Comparison of ENCODE assay signal across 12 mouse cellular contexts in genomic region chr12:12972756-12973435, GRCm38 (mm10). TPM values are rescaled to one million over a fixed set of nuclear protein-coding genes. Genes with fewer than 3 reads are reported as not detected.
A peak's percentile ranks its signal among the peaks of the same experiment; 100 is the strongest.
DNase-seq lines count a peak whose midpoint lies in the region; ATAC-seq and TF ChIP-seq lines count a peak whose summit lies in the region.
"Had no signal": no experiment of that assay in that cellular context is flagged by ENCODE, and none has a peak within 500 bp of the region (broad histone marks: within the 10 kb centered on the region; RNA-seq: fewer than 3 reads in every experiment).

No protein-coding gene starts in this region.

- peak overlapping the region; percentile 51; the same call in 1 of the 2 replicates for H3K27ac ChIP-seq in intestine, embryonic 14.5 days (ENCODE audit: low read depth)
- H3K27ac ChIP-seq in intestine, postnatal 0 days (ENCODE audit: low read depth, low read length), result no peak overlapping the region
- H3K27ac ChIP-seq in embryonic facial prominence, embryonic 11.5 days (replicated peaks; ENCODE audit: low read depth, low read length), result no peak overlapping the region
- H3K27ac ChIP-seq in heart, embryonic 13.5 days (replicated peaks), result peak overlapping the region; percentile 67
- H3K27ac ChIP-seq in limb, embryonic 11.5 days (replicated peaks; ENCODE audit: low read depth, low read length), result no peak overlapping the region
- H3K27ac ChIP-seq: midbrain, embryonic 15.5 days had no signal

- H3K4me3 ChIP-seq in intestine, embryonic 14.5 days (ENCODE audit: low read depth, low read length), result no peak overlapping the region
- H3K4me3 ChIP-seq in intestine, postnatal 0 days (ENCODE audit: low read depth, low read length), result no peak overlapping the region
- no peak overlapping the region for H3K4me3 ChIP-seq in embryonic facial prominence, embryonic 11.5 days (ENCODE audit: low read depth, low read length)
- no peak overlapping the region for H3K4me3 ChIP-seq in heart, embryonic 13.5 days
- H3K4me3 ChIP-seq in limb, embryonic 11.5 days (ENCODE audit: low read depth, low read length), result no peak overlapping the region
- H3K4me3 ChIP-seq: midbrain, embryonic 15.5 days had no signal

- ATAC-seq in intestine, embryonic 14.5 days (replicated peaks; ENCODE audit: low FRiP score, low TSS enrichment, low read depth), result no peak
- ATAC-seq in intestine, postnatal 0 days, result no peak
- ATAC-seq in embryonic facial prominence, embryonic 11.5 days (replicated peaks; ENCODE audit: insufficient number of reproducible peaks, low FRiP score, low TSS enrichment, low read depth), result no peak
- no peak for ATAC-seq in heart, embryonic 13.5 days (ENCODE audit: extremely low read depth, insufficient number of reproducible peaks, low FRiP score, low TSS enrichment)
- ATAC-seq in limb, embryonic 11.5 days (ENCODE audit: insufficient number of reproducible peaks, low FRiP score, low TSS enrichment, low read depth), result no peak
- ATAC-seq: midbrain, embryonic 15.5 days had no signal

- H3K9me3 ChIP-seq in intestine, embryonic 14.5 days (ENCODE audit: control insufficient read depth, low read length), result no peaks in the 10 kb centered on the region
- H3K9me3 ChIP-seq in intestine, postnatal 0 days (ENCODE audit: control insufficient read depth), result no peaks in the 10 kb centered on the region
- H3K9me3 ChIP-seq in embryonic facial prominence, embryonic 11.5 days (replicated peaks; ENCODE audit: control insufficient read depth, low read length), result no peaks in the 10 kb centered on the region
- H3K9me3 ChIP-seq in heart, embryonic 13.5 days, result no peaks in the 10 kb centered on the region
- no peaks in the 10 kb centered on the region for H3K9me3 ChIP-seq in limb, embryonic 11.5 days (ENCODE audit: control insufficient read depth, low read length)
- H3K9me3 ChIP-seq: G1E; midbrain, embryonic 15.5 days had no signal

- no peaks in the 10 kb centered on the region for H3K36me3 ChIP-seq in intestine, embryonic 14.5 days (ENCODE audit: control insufficient read depth, insufficient read depth, low read length)
- H3K36me3 ChIP-seq in intestine, postnatal 0 days (ENCODE audit: control insufficient read depth, insufficient read depth), result no peaks in the 10 kb centered on the region
- H3K36me3 ChIP-seq in embryonic facial prominence, embryonic 11.5 days (replicated peaks; ENCODE audit: control insufficient read depth, insufficient read depth, low read depth, low read length), result no peaks in the 10 kb centered on the region
- no peaks in the 10 kb centered on the region for H3K36me3 ChIP-seq in heart, embryonic 13.5 days
- no peaks in the 10 kb centered on the region for H3K36me3 ChIP-seq in limb, embryonic 11.5 days (ENCODE audit: control insufficient read depth, insufficient read depth, low read length)
- H3K36me3 ChIP-seq: G1E; midbrain, embryonic 15.5 days had no signal

- WGBS in intestine, embryonic 14.5 days, result 19% methylated on average over 8 of the region's 8 CpGs
- WGBS in intestine, postnatal 0 days, result 46% methylated on average over 8 of the region's 8 CpGs
- 26% methylated on average over 8 of the region's 8 CpGs for WGBS in embryonic facial prominence, embryonic 11.5 days
- 35% methylated on average over 8 of the region's 8 CpGs for WGBS in heart, embryonic 13.5 days
- 27% methylated on average over 8 of the region's 8 CpGs for WGBS in limb, embryonic 11.5 days

- H3K9ac ChIP-seq in intestine, embryonic 14.5 days (ENCODE audit: low read length), result no peak overlapping the region
- no peak overlapping the region for H3K9ac ChIP-seq in intestine, postnatal 0 days (ENCODE audit: low read depth, low read length)
- H3K9ac ChIP-seq in embryonic facial prominence, embryonic 11.5 days (replicated peaks; ENCODE audit: low read length), result no peak overlapping the region
- no peak overlapping the region for H3K9ac ChIP-seq in heart, embryonic 13.5 days
- H3K9ac ChIP-seq in limb, embryonic 11.5 days (ENCODE audit: low read length), result no peak overlapping the region
- H3K9ac ChIP-seq: midbrain, embryonic 15.5 days had no signal

- TF ChIP-seq CTCF in intestine, postnatal 0 days (IDR thresholded peaks at IDR 0.05; ENCODE audit: low read depth), result no peak

- peaks cover 6% of the 10 kb centered on the region for H3K4me1 ChIP-seq in intestine, embryonic 14.5 days (replicated peaks; ENCODE audit: control insufficient read depth, insufficient read depth, low read length)
- no peaks in the 10 kb centered on the region for H3K4me1 ChIP-seq in intestine, postnatal 0 days (replicated peaks; ENCODE audit: control insufficient read depth, insufficient read depth, low read length)
- H3K4me1 ChIP-seq in embryonic facial prominence, embryonic 11.5 days (ENCODE audit: control insufficient read depth, insufficient read depth, low read length), result no peaks in the 10 kb centered on the region
- H3K4me1 ChIP-seq in heart, embryonic 13.5 days, result peaks cover 13% of the 10 kb centered on the region
- H3K4me1 ChIP-seq in limb, embryonic 11.5 days (ENCODE audit: control insufficient read depth, insufficient read depth, low read length), result peaks cover 8% of the 10 kb centered on the region
- H3K4me1 ChIP-seq: midbrain, embryonic 15.5 days had no signal

- no peak for DNase-seq in intestine, embryonic 14.5 days (ENCODE audit: low spot score)
- DNase-seq in embryonic facial prominence, embryonic 11.5 days (ENCODE audit: low spot score), result peak; percentile 30
- peak; percentile 28 for DNase-seq in limb, embryonic 11.5 days (ENCODE audit: low spot score)
- DNase-seq in neural tube, embryonic 10.5 days (ENCODE audit: extremely low spot score, low spot score), result no peak
- no peak for DNase-seq in frontal cortex, adult 2 months (ENCODE audit: extremely low spot score in 1 of 2, low spot score in 1 of 2)
- DNase-seq in thymus, postnatal 4 days, result no peak
- DNase-seq: left cerebral cortex, postnatal 4 days; lung, postnatal 10 days had no signal

- H3K4me2 ChIP-seq in intestine, embryonic 14.5 days (ENCODE audit: low read length), result no peak overlapping the region
- no peak overlapping the region for H3K4me2 ChIP-seq in intestine, postnatal 0 days (replicated peaks; ENCODE audit: low read depth)
- H3K4me2 ChIP-seq in embryonic facial prominence, embryonic 11.5 days (ENCODE audit: low read depth, low read length), result no peak overlapping the region
- no peak overlapping the region for H3K4me2 ChIP-seq in heart, embryonic 13.5 days
- H3K4me2 ChIP-seq in limb, embryonic 11.5 days (ENCODE audit: low read depth, severe bottlenecking), result no peak overlapping the region
- H3K4me2 ChIP-seq: midbrain, embryonic 15.5 days had no signal

- no peaks in the 10 kb centered on the region for H3K27me3 ChIP-seq in intestine, embryonic 14.5 days (replicated peaks; ENCODE audit: control insufficient read depth, insufficient read depth, low read length)
- H3K27me3 ChIP-seq in intestine, postnatal 0 days (replicated peaks; ENCODE audit: control insufficient read depth, insufficient read depth, low read length), result no peaks in the 10 kb centered on the region
- H3K27me3 ChIP-seq in embryonic facial prominence, embryonic 11.5 days (ENCODE audit: control insufficient read depth, insufficient read depth, low read length), result no peaks in the 10 kb centered on the region
- H3K27me3 ChIP-seq in heart, embryonic 13.5 days (replicated peaks), result no peaks in the 10 kb centered on the region
- H3K27me3 ChIP-seq in limb, embryonic 11.5 days (ENCODE audit: control insufficient read depth, insufficient read depth, low read length), result no peaks in the 10 kb centered on the region
- H3K27me3 ChIP-seq: midbrain, embryonic 15.5 days had no signal

RNA-seq across cellular contexts. Expression of gene Mycn, which starts 31.2 kb away (rescaled TPM):
- polyA plus RNA-seq in intestine, embryonic 14.5 days (2014; fragmentation: Nextera tagmentation; extraction: Ambion mirVana), result 78.2 and 78.3 TPM in 2 replicates
- polyA plus RNA-seq in intestine, postnatal 0 days (2015; fragmentation: Nextera tagmentation; extraction: Ambion mirVana), result 18.2 and 21.3 TPM in 2 replicates
- polyA plus RNA-seq in embryonic facial prominence, embryonic 11.5 days (2014; fragmentation: Nextera tagmentation; extraction: Ambion mirVana), result 93.9 and 97.6 TPM in 2 replicates
- 45.4 and 52.2 TPM in 2 replicates for polyA plus RNA-seq in heart, embryonic 13.5 days (2015; fragmentation: Nextera tagmentation; extraction: Ambion mirVana)
- 115 and 120 TPM in 2 replicates for polyA plus RNA-seq in limb, embryonic 11.5 days (2014; fragmentation: Nextera tagmentation; extraction: Ambion mirVana)
- polyA plus RNA-seq in frontal cortex, adult 2 months (2012; rRNA removed), result 14.0 and 18.6 TPM in 2 replicates
- polyA plus RNA-seq: G1E had no signal

Comparison
In these comparisons a context has a peak if more than half of its experiments do, and no peak if none do; other contexts are left out.
1. H3K27ac ChIP-seq: peak in intestine, embryonic 14.5 days (single experiment) and heart, embryonic 13.5 days (single experiment); none in intestine, postnatal 0 days (single experiment), embryonic facial prominence, embryonic 11.5 days (single experiment) and limb, embryonic 11.5 days (single experiment).
2. DNase-seq: peak in embryonic facial prominence, embryonic 11.5 days (single experiment) and limb, embryonic 11.5 days (single experiment); none in intestine, embryonic 14.5 days (single experiment), neural tube, embryonic 10.5 days (single experiment), frontal cortex, adult 2 months (0 of 2) and thymus, postnatal 4 days (single experiment).